Mouse (Mus musculus) urinary bladder, postnatal 4 days (tissue): Measurements from ENCODE around the gene Gapt.
"Not testable (repeated sequence)": the region's sequence is repeated elsewhere in the genome, so short reads cannot be mapped to it uniquely, and the experiment has no call there.

Experiments
- DNase-seq, 2 experiments: peaks; one replicate each; pipeline ENCODE4 v3.0.0; 2021 to 2022; ENCODE audit warnings: low spot score in 2 of 2

The Gapt gene

DNA sequence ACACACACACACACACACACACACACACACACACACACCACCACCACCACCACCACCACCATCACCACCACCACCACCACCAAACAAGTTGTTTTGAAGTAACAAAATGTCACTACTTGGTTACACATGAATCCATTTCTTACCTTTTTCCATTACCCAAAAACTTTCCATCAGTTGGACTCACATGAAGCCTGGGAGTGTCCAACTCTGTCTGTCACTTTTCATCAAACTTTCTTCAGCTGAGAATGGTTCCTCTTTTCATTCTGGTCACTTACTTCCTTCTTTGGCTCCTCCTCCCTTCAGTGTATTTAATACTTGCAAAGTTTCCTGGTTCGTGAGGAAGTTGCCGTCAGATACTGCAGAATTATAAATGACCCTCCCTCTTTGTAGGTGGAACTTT lies at the start of gene Gapt:
Gene Gapt (minus strand): TSS at position 259 of the 400 bp plus-strand sequence.
- no peak for DNase-seq

DNA sequence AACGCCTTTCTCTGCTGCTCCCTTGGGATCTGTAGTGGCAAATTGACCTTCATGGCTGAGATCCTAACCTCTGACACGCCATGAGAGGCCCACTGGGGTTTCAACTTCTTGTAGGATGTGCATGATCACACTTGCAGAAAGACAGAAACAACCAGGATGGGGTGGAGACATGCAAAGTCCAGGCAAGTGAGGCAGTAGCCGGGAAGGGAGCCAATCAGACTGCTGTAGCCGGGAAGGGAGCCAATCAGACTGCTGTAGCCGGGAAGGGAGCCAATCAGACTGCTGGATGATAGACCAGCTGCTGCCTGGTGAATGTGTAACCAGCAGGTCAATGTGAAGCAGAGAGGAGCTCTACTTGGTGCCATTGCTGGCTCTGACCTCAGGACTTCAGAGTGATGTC lies 49.2 kb upstream of the Gapt start:
- DNase-seq = no peak

DNA sequence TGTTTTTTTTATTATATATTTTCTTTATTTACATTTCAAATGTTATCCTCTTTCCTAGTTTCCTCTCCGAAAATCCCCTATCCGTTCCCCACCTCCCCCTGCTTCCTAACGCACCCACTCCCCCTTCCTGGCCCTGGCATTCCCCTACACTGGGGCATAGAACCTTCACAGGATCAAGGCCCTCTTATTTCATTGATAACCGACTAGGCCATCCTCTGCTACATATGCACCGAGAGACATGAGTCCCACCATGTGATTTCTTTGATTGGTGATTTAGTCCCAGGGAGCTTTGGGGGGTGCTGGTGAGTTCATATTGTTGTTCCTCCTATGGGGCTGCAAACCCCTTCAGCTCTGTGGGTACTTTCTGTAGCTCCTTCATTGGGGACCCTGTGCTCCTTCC lies 47.7 kb upstream of the Gapt start:
- not testable (repeated sequence) for DNase-seq

DNA sequence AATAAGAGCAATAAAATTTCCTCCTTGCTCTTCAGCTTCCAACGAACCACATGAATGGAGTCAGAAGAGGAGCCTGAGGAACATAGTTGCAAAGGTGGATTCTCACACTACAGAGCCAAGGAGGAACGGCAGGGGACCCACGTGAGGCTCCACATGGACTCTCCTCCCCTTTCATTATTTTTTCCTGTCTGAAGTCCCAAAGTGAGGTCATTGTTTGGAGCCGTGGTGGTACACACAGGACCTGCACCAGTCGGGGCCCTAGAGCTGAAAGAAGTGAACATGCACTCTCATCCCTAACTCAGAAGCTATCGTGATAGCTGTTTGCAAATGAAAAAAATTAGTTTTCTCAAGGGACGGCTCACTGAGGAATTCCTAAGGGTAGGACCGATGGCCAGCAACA lies 47.1 kb upstream of the Gapt start:
- DNase-seq = no peak

DNA sequence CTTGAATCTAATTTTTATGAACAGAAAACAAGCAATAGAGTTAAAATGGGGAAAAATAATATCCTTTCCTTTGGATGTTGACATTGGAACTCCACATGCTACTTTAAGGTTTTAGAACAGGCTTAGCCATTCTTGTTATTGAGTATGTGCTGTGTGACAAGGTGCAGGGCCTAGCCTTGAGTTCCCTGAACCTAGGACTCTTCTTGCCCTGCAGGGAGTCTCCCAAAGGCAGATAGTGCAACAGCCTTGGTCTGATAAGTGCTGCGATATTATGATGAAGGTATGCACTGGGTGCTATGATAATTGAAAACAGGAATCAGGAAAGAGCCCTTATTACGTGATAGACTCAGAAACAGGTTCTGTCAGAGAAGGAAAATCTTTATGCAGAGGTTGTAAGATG lies 44.9 kb upstream of the Gapt start:
- DNase-seq = no peak

DNA sequence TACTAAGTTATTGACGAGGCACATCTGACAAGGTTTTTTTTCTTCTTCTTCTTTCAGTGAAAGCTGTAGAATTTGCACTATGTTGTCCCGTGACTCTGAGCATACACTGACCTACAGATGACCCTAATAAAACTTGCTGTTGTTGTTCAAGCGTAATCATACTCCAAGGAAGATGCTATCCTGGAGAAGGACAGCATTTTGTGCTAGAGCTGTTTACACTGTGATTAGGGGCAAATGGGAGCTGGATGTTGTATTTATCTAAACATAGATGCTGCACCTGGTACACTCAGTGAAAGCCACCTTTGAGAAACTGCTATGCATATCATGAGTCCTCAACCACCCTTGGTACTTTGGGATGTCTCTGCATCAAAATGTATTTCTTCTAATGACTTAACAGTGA lies 44.4 kb upstream of the Gapt start:
- DNase-seq = no peak

DNA sequence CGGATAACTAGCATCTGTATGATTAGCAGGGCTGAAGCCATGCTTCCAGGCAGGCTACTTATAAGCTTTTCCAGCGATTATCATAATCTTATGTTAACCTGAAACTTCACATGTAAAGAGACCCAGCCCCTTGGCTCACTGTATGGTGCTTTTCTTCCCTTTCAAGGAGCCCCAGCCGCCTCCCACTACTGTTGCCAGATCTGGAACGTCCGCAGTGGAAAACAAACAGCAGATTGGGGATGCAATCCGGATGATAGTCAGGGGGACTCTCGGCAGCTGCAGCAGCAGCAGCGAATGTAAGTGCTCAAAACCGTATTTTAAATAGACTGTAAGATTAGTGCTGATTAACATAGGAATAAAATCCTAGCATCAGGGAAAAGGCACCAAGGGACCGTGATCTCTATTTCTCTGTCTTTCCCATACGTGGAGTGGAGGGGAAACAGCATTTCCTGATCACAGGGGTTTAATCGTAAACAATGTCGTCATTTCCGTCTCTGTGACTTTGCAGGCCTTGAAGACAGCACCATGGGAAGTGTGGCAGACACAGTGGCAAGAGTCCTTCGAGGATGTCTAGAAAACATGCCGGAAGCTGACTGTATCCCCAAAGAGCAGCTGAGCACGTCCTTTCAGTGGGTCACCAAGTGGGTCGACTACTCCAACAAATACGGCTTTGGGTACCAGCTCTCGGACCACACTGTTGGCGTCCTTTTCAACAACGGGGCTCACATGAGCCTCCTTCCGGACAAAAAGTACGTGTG lies 41.7 kb upstream of the Gapt start:
- no peak for DNase-seq

DNA sequence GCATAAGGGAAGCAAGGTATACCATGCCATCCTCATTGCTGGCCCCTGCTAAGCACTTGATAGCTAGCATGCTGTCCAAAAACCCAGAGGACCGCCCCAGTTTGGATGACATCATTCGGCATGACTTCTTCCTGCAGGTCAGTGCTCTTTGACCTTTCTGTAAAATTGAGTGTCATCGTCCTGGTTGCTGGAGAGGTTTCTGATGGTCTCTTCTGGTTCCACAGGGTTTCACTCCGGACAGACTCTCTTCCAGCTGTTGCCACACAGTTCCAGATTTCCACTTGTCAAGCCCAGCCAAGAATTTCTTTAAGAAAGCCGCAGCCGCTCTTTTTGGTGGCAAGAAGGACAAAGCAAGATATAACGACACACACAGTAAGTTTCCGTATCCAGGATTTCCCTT lies 40.8 kb upstream of the Gapt start:
- DNase-seq = no peak

DNA sequence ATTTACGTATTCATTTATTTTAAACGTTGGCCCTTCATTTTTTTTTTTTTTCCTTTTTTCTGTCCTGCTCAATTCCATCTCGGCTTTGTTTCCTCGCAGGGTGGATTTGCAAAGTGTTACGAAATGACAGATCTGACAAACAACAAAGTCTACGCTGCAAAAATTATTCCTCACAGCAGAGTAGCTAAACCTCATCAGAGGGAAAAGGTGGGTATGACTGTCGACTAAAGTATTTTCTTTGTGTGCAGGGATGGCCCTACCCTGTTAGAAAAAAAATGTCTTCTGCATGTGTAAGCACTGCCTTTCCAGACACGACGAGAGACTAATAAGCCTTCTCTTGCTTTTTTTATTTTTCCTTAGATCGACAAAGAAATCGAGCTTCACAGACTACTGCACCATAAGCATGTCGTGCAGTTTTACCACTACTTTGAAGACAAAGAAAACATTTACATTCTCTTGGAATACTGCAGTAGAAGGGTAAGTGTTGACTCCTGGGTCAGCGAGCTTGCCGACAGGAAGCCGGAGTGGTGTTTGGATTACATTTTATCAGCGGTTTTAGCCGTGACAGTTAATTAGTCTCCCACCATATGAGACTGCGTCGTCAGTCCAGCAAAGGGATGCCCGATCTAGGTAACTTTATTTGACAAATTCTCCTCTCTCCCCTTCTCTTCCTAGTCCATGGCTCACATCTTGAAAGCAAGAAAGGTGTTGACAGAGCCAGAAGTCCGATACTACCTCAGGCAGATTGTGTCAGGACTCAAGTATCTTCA lies 39.1 kb upstream of the Gapt start:
- DNase-seq = no peak

DNA sequence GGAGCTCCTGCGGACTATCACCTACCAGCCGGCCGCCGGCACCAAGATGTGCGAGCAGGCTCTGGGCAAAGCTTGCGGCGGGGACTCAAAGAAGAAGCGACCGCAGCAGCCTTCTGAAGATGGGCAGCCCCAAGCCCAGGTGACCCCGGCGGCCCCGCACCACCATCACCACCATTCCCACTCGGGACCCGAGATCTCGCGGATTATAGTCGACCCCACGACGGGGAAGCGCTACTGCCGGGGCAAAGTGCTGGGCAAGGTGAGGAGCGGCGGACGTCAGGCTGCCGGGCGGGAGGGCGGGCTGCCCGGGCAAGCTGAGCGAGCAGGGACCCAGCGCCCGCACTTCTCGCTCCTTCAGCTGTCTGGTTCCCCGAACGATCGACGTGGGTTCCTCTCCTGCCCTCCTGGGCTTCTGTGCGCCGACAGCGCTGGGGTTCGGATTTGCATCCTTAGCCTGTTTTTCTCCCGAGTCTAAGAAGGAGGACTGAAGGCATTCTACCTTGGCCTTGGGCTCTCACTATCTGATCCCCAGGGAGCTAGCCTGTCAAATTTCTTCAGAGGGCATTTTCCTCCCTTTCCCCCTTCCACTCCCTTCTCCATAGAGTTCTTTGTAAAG lies 38.3 kb upstream of the Gapt start:
- DNase-seq = no peak

DNA sequence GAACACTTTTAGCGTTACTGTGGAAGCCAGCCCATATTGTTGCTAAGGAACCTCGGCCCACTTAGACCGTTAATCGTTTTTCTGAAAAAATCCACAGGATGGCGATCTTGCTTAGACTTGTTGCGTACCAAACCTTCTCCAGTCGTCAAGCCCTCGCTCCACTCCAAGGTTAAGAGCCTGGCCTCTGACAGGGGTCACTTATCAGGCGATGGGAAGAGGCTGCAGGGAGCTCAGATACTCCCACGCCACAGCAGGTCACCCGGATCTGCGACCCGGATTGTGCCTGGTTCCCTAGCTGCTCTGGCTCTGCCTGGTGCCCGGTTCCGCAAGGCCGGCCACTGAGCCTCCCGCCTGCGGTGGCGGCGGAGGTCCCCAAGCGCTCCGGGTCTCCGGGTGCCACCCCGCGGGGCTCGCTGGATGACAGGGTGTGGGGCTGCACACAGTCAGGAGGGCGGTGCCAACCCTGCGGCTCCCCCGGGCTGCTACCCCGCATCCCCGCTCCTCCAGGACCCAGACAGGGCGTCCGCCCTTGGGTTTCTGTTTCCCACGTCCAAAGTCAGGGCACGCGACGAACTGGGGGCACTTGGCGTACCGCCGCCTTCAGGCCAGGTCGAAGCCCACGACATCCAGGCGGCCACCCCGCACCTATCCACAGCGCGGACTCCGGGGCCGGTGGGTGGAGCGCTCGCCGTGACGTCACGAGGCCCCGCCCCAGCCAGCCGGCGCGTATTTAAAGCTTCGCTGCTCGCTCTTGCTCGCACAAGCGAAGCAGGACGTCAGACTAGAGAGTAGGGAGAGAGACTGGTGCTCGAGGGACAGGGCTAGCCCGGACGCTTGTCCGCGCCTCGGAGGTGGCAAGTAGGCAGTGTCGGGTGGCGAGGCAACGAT lies 37.5 kb upstream of the Gapt start, which contains the start of gene Plk2:
Gene Plk2 (plus strand): TSS at position 756 of the 888 bp plus-strand sequence.
- peak; percentile 91 to 94 for DNase-seq

DNA sequence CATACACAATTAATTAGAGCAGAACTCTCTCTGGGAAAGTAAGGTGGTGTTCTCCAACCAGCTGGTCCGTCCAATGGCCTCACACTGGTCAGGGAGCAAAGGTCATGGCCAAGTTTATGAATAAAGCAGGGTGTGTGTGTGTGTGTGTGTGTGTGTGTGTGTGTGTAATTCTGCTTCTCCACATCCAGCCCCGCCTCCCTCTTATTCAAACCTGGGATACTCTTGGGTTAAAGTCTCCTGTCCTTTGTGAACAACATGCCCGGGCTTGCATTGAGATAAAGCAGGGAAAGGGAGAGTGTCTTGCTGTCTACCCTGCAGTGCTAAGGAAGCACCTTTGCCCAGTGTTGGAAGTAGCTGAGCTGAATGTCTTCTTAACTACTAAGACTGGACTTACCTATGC lies 35.6 kb upstream of the Gapt start:
- DNase-seq = no peak

DNA sequence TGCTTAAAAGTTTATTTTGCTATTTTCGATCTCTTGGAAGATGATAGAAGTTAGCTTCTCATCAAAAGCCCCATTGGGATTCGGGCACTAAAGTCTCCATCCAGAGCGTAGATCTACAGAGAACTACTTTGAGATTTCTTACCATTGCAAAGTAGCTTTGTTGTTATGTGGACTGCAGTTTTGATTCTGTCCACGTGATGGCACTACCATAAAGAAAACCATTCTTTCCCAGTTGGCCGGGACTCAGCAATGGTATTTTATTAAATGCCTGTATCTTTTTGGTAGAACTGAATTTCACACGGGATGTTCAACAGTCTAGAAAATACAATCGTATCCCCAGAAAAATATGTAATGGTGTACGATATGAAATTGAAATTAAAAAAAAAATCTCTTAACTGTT lies 35.2 kb upstream of the Gapt start:
- peak in 1 of 2 experiments; percentile 64 for DNase-seq

DNA sequence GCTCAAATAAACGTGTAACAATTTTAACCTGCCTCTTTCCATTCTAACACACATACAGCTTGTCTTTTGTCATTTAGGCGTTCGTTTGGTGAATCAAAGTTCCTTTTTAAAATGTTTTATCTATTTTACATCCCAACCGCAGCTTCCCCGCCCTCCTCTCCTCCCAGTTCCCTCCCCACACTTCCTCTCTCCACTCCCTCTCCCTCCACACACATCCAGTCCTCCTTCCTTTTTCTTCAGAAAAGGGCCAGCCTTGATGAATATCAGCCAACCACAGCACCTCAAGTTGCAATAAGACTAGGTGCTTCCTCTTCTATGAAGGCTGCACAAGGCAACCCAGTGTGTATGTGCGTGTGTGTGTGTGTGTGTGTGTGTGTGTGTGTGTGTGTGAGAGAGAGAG lies 27.5 kb upstream of the Gapt start:
- DNase-seq = no peak

DNA sequence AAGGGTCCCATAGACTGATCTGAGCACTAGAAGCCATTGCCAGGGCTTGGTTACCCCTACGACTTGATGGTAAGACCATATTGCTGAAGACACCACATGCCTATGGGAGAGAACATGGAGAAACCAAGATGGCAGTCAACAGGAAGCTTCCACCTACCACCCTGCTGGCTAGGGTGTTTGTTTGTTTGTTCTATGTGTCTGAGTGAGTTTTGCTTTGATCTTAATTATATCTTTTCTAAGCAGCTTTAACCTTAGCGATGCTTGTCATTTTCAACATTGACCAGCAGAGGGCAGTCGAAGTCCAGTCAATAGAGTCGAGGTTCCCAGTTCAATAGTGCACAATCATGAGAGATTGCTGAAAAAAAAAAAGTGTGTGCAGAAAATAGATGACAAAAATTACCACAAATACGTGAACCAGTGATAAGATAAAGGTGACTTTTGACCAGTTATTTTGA lies 25.5 kb upstream of the Gapt start:
- no peak for DNase-seq

DNA sequence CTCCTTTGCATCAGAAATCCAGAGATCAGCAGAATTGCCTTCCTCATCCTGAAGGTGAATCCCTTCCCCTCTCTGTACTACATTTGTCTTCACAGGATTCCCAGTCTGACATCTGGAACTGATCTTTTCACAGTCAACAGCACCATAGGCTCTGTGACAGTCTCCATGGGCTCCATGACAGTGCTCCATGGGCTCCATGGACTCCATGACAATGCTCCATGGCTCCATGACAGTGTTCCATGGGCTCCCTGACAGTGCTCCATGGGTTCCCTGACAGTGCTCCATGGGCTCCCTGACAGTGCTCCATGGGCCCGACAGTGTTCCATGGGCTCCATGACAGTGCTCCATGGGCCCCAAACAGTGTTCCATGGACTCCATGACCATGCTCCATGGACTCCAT lies 12.7 kb upstream of the Gapt start:
- DNase-seq = no peak

DNA sequence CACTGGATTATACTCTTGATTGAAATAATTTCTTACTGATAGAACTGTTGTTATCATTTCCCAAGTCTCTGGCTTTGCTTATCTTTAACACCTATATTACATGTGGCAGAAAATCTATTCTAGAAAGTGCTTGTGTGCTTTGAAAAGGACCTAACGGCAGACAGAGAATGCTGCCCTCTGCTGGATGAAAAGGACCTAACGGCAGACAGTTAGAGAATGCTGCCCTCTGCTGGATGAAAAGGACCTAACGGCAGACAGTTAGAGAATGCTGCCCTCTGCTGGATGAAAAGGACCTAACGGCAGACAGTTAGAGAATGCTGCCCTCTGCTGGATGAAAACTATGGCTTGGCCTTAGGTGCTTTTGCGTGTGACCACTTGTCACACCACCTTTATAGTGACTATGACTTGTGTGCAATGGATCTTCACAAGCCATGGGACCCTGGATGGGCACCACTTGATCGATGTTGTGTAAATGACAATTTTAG lies 11.6 kb upstream of the Gapt start:
- peak in 1 of 2 experiments; percentile 20 for DNase-seq

DNA sequence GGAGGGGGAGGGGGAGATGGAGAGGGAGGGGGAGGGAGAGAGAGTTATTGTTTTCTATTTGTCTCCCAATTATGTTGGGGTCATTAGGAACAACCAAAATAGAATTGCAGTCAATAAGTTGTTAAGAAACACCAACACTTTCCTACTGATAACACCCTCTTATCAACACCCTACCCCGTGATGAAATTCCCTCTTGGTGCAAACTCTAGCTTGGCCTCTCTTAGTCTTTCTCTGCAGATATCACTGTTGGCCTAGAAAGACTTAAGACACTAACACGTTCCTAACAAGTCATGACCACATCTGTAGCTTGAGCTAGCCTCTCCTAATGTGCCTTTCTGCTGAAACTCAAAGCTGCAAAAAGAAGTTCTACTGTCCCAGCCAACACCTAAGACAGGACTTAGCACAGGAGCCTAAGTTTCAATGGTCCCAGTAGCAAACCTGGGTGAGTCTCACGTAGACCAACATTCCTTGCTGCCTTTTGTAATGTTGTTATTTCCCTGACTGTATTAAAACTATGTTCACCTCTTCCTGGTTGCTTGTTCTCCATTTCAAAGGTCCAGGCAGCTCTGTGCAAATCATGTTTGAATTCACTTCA lies 11.1 kb upstream of the Gapt start:
- DNase-seq = no peak

DNA sequence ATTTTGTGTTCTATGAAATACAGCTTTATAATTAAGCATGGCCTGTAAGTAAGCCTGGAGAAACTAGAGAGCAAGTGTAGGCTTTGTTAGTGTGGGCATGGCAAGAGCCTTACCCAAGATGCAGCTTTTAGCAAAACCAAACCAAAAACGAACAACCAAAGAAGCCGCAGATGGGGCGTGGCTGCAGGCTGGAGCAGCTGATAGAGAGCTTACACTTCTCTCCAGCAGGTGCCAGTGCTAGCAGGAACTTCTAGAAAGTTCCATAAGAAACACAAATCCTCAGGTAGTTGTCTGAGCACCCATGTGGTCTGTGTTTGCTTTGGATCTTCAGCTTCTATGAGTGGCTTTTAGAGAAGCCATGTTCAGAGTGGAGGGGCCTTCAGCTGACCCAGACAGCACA lies 9.5 kb upstream of the Gapt start:
- DNase-seq = no peak

DNA sequence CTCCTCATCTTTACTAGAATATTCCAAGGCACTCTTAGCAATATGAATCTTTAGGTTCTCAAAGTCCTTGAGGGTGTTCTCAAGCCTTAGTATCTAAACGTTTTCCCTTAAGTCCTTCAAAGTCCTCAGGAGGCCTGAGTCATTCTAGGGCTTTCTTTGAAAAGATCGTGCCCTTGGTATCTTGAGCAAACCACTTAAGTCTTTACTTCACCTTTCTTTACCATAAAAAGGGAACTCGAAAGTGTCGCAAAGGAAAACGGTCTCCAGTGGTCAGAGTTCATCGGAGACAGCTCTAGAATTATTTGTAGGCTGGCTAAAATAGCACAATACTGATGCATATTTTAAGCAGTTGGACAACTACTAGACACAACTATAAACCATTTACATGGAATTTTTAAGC lies 6.7 kb upstream of the Gapt start:
- no peak for DNase-seq

DNA sequence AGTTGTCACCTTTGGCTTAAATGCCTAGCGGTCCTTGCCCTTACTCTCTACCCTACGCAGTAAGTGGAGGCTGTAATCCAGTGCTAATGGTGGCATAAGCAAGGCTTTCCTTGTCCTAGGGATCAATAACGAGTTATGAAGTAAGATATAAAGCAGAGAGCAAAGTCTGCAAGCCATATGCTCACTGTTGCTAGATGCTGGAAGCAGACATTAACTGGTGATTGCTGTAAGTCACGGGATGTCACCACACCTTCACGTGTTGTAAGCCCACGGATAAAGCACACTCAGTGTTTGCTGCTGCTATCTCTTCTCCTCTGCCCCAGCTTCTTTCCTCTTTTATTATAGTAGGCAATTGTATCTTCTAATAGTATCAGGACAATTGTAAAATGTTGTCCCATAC lies 5.9 kb downstream of the Gapt start:
- no peak for DNase-seq
